Mouse (Mus musculus) heart, adult 9 months (tissue): Measurements from ENCODE around the gene Rgma.

Experiments used
- DNase-seq, 2 experiments: peaks; one replicate each; pipeline ENCODE4 v3.0.0; 2022; ENCODE audit warnings: low spot score in 2 of 2

Rgma gene

DNA sequence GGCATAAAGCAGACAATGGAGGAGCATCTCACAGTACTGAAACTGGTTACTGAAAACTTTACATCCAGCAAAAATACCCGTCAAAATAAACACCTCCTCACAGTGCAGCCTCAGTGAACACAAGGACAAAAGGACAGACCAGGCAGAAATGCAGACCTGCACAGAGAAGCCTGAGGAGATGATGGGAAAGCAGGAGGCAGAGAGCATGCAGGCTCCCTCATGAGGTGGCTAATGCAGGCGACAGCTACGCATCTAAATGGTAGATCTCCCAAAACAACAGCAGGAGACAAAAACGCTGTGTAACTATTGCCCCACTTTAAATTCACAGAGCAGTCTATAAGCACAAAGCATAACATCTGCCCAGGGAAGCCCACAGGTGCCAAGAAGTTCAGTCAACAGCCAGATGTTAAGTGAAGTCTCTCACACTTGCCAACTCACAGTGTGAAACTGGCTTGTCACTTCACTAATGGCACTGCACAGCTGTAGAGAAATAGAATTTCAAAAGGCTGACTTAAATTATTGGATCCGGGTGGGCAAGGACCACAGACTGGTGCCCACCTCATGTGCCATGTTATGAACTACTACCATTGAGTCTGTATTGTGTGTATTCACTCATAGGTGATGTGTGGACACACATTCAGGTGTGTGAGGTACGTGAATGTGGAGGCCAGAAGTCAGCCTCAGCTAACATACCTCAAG lies 58.5 kb downstream of the Rgma start:
- no peak for DNase-seq

GRCm38 (mm10) chr7:73434336-73434677 lies 59.0 kb downstream of the Rgma start:
- DNase-seq, result no peak

- DNase-seq, result no peak
Observed at GRCm38 (mm10) chr7:73435685-73436084, 60.4 kb downstream of the Rgma start.

GRCm38 (mm10) chr7:73441802-73442201 lies 66.5 kb downstream of the Rgma start:
- DNase-seq, result no peak

GRCm38 (mm10) chr7:73442246-73442645 lies 66.9 kb downstream of the Rgma start:
- no peak for DNase-seq

- DNase-seq, result no peak
Observed at GRCm38 (mm10) chr7:73451594-73451993, 76.3 kb downstream of the Rgma start.

- no peak for DNase-seq
Observed at GRCm38 (mm10) chr7:73452187-73452808, 77.0 kb downstream of the Rgma start.

- no peak for DNase-seq
Observed at GRCm38 (mm10) chr7:73454113-73454512, 78.8 kb downstream of the Rgma start.

DNA sequence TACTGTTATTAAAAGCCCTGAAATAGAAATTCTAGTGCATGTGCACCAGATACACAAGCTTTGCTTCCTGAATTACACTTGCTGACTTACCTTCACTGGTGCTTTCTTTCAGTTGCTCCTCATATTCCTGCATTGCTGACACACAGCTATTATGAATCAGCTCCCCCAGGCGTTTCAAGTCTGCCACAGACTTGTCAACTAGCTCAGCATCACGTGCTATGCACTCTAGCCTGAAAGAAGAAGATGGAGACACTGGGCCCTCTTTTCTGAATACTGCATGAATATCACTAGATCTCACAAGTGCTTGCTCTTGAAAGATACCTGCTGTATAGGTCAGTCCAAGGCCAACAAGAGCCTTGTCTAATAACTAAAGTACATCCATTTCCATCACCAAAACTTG lies 88.2 kb downstream of the Rgma start:
- DNase-seq, result no peak

DNA sequence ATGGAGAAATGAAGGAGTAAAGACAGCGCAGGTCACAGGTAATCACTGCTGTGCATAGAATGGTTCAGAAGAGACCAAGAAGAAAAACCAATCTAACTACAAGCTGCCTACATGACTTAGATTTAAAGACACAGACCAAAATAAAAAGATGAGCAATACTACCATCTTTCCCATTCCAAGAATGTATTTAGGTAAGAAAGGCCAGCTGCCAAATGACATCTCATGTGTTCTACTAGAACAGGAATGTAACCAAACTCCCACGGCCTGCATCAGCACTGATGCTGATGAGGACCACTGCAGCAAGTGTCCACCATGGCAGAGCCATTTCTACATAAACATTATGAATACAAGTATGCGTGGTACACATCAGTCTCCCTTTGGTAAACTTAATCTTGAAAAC lies 92.4 kb downstream of the Rgma start:
- no peak for DNase-seq
